Comparison of ENCODE assay signal across 8 mouse cellular contexts in the genomic region with DNA sequence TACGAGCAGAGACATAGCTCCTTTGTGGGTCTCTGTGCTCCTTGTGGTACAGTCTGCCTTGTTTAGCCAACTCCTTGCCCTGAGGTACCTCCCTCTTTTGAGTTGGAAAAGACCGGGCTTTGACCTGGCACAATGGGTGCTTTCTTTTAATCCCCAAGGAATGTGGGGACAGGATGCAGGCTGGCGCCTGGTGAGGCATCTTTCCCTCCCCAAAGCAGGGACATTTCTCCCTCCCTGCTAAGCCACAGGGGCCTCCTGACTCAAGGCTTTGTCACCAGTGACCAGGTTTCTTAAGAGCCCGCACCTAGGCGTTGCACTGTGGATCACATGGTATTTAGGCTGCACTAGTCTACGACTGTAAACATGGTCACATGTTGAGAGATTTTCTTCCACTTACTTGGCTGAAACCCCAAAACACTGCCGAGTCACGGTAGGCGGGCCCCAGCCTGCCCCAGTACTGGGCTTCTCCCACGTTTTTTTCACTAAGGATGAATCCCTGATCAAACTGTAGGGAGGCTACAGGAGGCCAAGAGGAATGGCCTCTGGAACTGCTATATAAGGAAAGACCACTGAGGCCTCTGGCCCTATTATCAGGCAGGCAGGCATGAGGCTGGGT. TPM values are rescaled to one million over a fixed set of nuclear protein-coding genes. Genes with fewer than 3 reads are reported as not detected.
DNase-seq lines count a peak whose midpoint lies in the region; ATAC-seq and TF ChIP-seq lines count a peak whose summit lies in the region.

No protein-coding gene starts in this region.

- H3K4me1 ChIP-seq in forebrain, embryonic 12.5 days: peaks cover 40% of the 10 kb centered on the region
- peaks cover 50% of the 10 kb centered on the region for H3K4me1 ChIP-seq in hindbrain, embryonic 13.5 days (replicated peaks)
- H3K4me1 ChIP-seq in liver, embryonic 11.5 days (replicated peaks; ENCODE audit: control insufficient read depth, insufficient read depth, low read length): peaks cover 28% of the 10 kb centered on the region

- H3K27ac ChIP-seq in gastrocnemius, adult 2 months: peak overlapping the region; percentile 98
- H3K27ac ChIP-seq in forebrain, embryonic 12.5 days: 0 out of 2 replicates have a peak overlapping the region, but pooled peaks have one; percentile 8
- H3K27ac ChIP-seq in hindbrain, embryonic 13.5 days: no peak overlapping the region
- peak overlapping the region; percentile 70 for H3K27ac ChIP-seq in liver, embryonic 11.5 days (ENCODE audit: low read depth, low read length)

- ATAC-seq in forebrain, embryonic 12.5 days (ENCODE audit: low FRiP score): no peak
- no peak for ATAC-seq in hindbrain, embryonic 13.5 days (ENCODE audit: low FRiP score)
- ATAC-seq in liver, embryonic 11.5 days (replicated peaks; ENCODE audit: low FRiP score): peak; percentile 35

- H3K27me3 ChIP-seq in forebrain, embryonic 12.5 days: peaks cover 51% of the 10 kb centered on the region
- peaks cover 50% of the 10 kb centered on the region for H3K27me3 ChIP-seq in hindbrain, embryonic 13.5 days
- peaks cover 4% of the 10 kb centered on the region for H3K27me3 ChIP-seq in liver, embryonic 11.5 days (replicated peaks; ENCODE audit: control insufficient read depth, insufficient read depth, low read length)

- H3K4me2 ChIP-seq in forebrain, embryonic 12.5 days: peak overlapping the region; percentile 100
- peak overlapping the region; percentile 97 for H3K4me2 ChIP-seq in hindbrain, embryonic 13.5 days
- peak overlapping the region; percentile 100 for H3K4me2 ChIP-seq in liver, embryonic 11.5 days

- peaks cover 7% of the 10 kb centered on the region for H3K36me3 ChIP-seq in forebrain, embryonic 12.5 days (replicated peaks)
- peaks cover 17% of the 10 kb centered on the region for H3K36me3 ChIP-seq in hindbrain, embryonic 13.5 days
- peaks cover 18% of the 10 kb centered on the region for H3K36me3 ChIP-seq in liver, embryonic 11.5 days (ENCODE audit: control insufficient read depth, insufficient read depth, low read length)

- no peaks in the 10 kb centered on the region for H3K9me3 ChIP-seq in forebrain, embryonic 12.5 days
- H3K9me3 ChIP-seq in hindbrain, embryonic 13.5 days: no peaks in the 10 kb centered on the region
- no peaks in the 10 kb centered on the region for H3K9me3 ChIP-seq in liver, embryonic 11.5 days (ENCODE audit: control insufficient read depth, low read length)

- peak overlapping the region; percentile 65; the same call in 1 of the 2 replicates for H3K9ac ChIP-seq in forebrain, embryonic 12.5 days
- H3K9ac ChIP-seq in hindbrain, embryonic 13.5 days: peak overlapping the region; percentile 72
- H3K9ac ChIP-seq in liver, embryonic 11.5 days (ENCODE audit: low read depth, low read length): peak overlapping the region; percentile 84

- H3K4me3 ChIP-seq in gastrocnemius, adult 2 months: peak overlapping the region; percentile 90
- peak overlapping the region; percentile 71 for H3K4me3 ChIP-seq in forebrain, embryonic 12.5 days (replicated peaks)
- peak overlapping the region; percentile 72 for H3K4me3 ChIP-seq in hindbrain, embryonic 13.5 days
- H3K4me3 ChIP-seq in liver, embryonic 11.5 days (ENCODE audit: low read depth, low read length): peak overlapping the region; percentile 82

- TF ChIP-seq CTCF in gastrocnemius, adult 2 months (IDR thresholded peaks at IDR 0.05): no peak

- DNase-seq in gastrocnemius, adult 2 months: peak; percentile 70
- DNase-seq in gastrocnemius, postnatal 14 days: no peak
- DNase-seq in adrenal gland, adult 2 months: peak; percentile 85
- DNase-seq in liver, embryonic 11.5 days (ENCODE audit: low spot score): peak; percentile 48
- peak; percentile 44 for DNase-seq in naive thymus-derived CD4-positive, alpha-beta T cell, adult 2 months (ENCODE audit: low read depth)
- DNase-seq in frontal cortex, postnatal 10 days (ENCODE audit: low spot score in 2 of 2): no peak

- WGBS in forebrain, embryonic 12.5 days: 1% methylated on average over 10 of the region's 10 CpGs
- WGBS in hindbrain, embryonic 13.5 days: 2% methylated on average over 10 of the region's 10 CpGs
- 2% methylated on average over 10 of the region's 10 CpGs for WGBS in liver, embryonic 11.5 days

- intact Hi-C loops in gastrocnemius, adult 2 months (cut with DNase I): loop anchor here (1.0 kb wide), 1 partner anchor 27 kb away; no protein-coding TSS in a partner anchor
- intact Hi-C loops in gastrocnemius, postnatal 14 days (cut with DNase I; ENCODE audit: low total_unique reads): no loop called here

RNA-seq across cellular contexts. Expression of a gene that starts 1.6 kb away (rescaled TPM):
- total RNA-seq in gastrocnemius, adult 2 months (2021): 100 to 1,000 TPM in 1 of 2 experiments, 10 to 100 TPM in 1; 92.5 to 125 TPM
- total RNA-seq in gastrocnemius, postnatal 14 days (2021): 10 to 100 TPM; 26.9 to 31.8 TPM
- 10 to 100 TPM; 17.8 to 23.7 TPM for total RNA-seq in adrenal gland, adult 2 months (2021)
- polyA plus RNA-seq in adrenal gland, adult 2 months (2012; rRNA removed): 70.8 and 71.2 TPM in 2 replicates
- polyA plus RNA-seq in forebrain, embryonic 12.5 days (2016; fragmentation: Nextera tagmentation; extraction: Ambion mirVana): 5.3 and 5.5 TPM in 2 replicates
- 3.2 and 3.7 TPM in 2 replicates for polyA plus RNA-seq in hindbrain, embryonic 13.5 days (2015; fragmentation: Nextera tagmentation; extraction: Ambion mirVana)
- polyA plus RNA-seq in liver, embryonic 11.5 days (2014; fragmentation: Nextera tagmentation; extraction: Ambion mirVana): 9.1 and 9.4 TPM in 2 replicates

RNA-seq across cellular contexts. Expression of a gene that starts 14.1 kb away (rescaled TPM):
- 1 to 10 TPM; 4.5 to 4.6 TPM for total RNA-seq in gastrocnemius, adult 2 months (2021)
- total RNA-seq in gastrocnemius, postnatal 14 days (2021): 1 to 10 TPM; 4.1 to 4.4 TPM
- total RNA-seq in adrenal gland, adult 2 months (2021): 10 to 100 TPM; 12.1 to 14.2 TPM
- 22.8 and 24.3 TPM in 2 replicates for polyA plus RNA-seq in adrenal gland, adult 2 months (2012; rRNA removed)
- 24.4 and 27.4 TPM in 2 replicates for polyA plus RNA-seq in forebrain, embryonic 12.5 days (2016; fragmentation: Nextera tagmentation; extraction: Ambion mirVana)
- 18.4 and 20.0 TPM in 2 replicates for polyA plus RNA-seq in hindbrain, embryonic 13.5 days (2015; fragmentation: Nextera tagmentation; extraction: Ambion mirVana)
- 15.5 and 16.5 TPM in 2 replicates for polyA plus RNA-seq in liver, embryonic 11.5 days (2014; fragmentation: Nextera tagmentation; extraction: Ambion mirVana)

RNA-seq across cellular contexts. Expression of a gene that starts 17.3 kb away (rescaled TPM):
- total RNA-seq in gastrocnemius, adult 2 months (2021): 1 to 10 TPM; 2.4 to 3.3 TPM
- total RNA-seq in gastrocnemius, postnatal 14 days (2021): 1 to 10 TPM; 1.8 to 3.3 TPM
- total RNA-seq in adrenal gland, adult 2 months (2021): 10 to 100 TPM in 1 of 2 experiments, 1 to 10 TPM in 1; 7.9 to 10.2 TPM
- 9.1 and 10.5 TPM in 2 replicates for polyA plus RNA-seq in adrenal gland, adult 2 months (2012; rRNA removed)
- 23.7 and 24.2 TPM in 2 replicates for polyA plus RNA-seq in forebrain, embryonic 12.5 days (2016; fragmentation: Nextera tagmentation; extraction: Ambion mirVana)
- polyA plus RNA-seq in hindbrain, embryonic 13.5 days (2015; fragmentation: Nextera tagmentation; extraction: Ambion mirVana): 17.1 and 19.6 TPM in 2 replicates
- polyA plus RNA-seq in liver, embryonic 11.5 days (2014; fragmentation: Nextera tagmentation; extraction: Ambion mirVana): 17.0 and 17.8 TPM in 2 replicates

RNA-seq across cellular contexts. Expression of a gene that starts 21.4 kb away (rescaled TPM):
- 10 to 100 TPM; 31.1 to 32.5 TPM for total RNA-seq in gastrocnemius, adult 2 months (2021)
- total RNA-seq in gastrocnemius, postnatal 14 days (2021): 10 to 100 TPM; 28.0 to 32.2 TPM
- 10 to 100 TPM; 13.8 to 24.1 TPM for total RNA-seq in adrenal gland, adult 2 months (2021)
- polyA plus RNA-seq in adrenal gland, adult 2 months (2012; rRNA removed): 64.6 and 88.7 TPM in 2 replicates
- polyA plus RNA-seq in forebrain, embryonic 12.5 days (2016; fragmentation: Nextera tagmentation; extraction: Ambion mirVana): 33.9 and 38.6 TPM in 2 replicates
- polyA plus RNA-seq in hindbrain, embryonic 13.5 days (2015; fragmentation: Nextera tagmentation; extraction: Ambion mirVana): 35.9 and 36.7 TPM in 2 replicates
- polyA plus RNA-seq in liver, embryonic 11.5 days (2014; fragmentation: Nextera tagmentation; extraction: Ambion mirVana): 14.3 and 14.5 TPM in 2 replicates

RNA-seq across cellular contexts. Expression of a gene that starts 28.2 kb away (rescaled TPM):
- total RNA-seq in gastrocnemius, adult 2 months (2021): under 1 TPM; 0.53 to 0.59 TPM
- 1 to 10 TPM in 1 of 2 experiments, under 1 TPM in 1; 0.80 to 1.3 TPM for total RNA-seq in gastrocnemius, postnatal 14 days (2021)
- total RNA-seq in adrenal gland, adult 2 months (2021): 1 to 10 TPM in 1 of 2 experiments, not detected in 1; 1.4 TPM
- 0.09 TPM in 1 of 2 replicates, not detected in the other for polyA plus RNA-seq in adrenal gland, adult 2 months (2012; rRNA removed)
- 0.55 and 0.78 TPM in 2 replicates for polyA plus RNA-seq in forebrain, embryonic 12.5 days (2016; fragmentation: Nextera tagmentation; extraction: Ambion mirVana)
- 1.5 and 1.6 TPM in 2 replicates for polyA plus RNA-seq in hindbrain, embryonic 13.5 days (2015; fragmentation: Nextera tagmentation; extraction: Ambion mirVana)
- polyA plus RNA-seq in liver, embryonic 11.5 days (2014; fragmentation: Nextera tagmentation; extraction: Ambion mirVana): 0.18 and 0.21 TPM in 2 replicates

Comparison
In these comparisons a context has a peak if more than half of its experiments do, and no peak if none do; other contexts are left out.
1. DNase-seq: peak in gastrocnemius, adult 2 months (single experiment), adrenal gland, adult 2 months (single experiment), liver, embryonic 11.5 days (single experiment) and naive thymus-derived CD4-positive, alpha-beta T cell, adult 2 months (single experiment); none in gastrocnemius, postnatal 14 days (single experiment) and frontal cortex, postnatal 10 days (0 of 2).
2. Peak in every context shown above with its lines, with median percentiles within 50 percentile points of each other: H3K4me3 ChIP-seq, H3K4me2 ChIP-seq and H3K9ac ChIP-seq.